Mouse (Mus musculus) kidney, postnatal 4 days (tissue): ENCODE measurements around the gene Gm10128.
A peak's percentile ranks its signal among the peaks of the same experiment; 100 is the strongest.
"Not testable (repeated sequence)": the region's sequence is repeated elsewhere in the genome, so short reads cannot be mapped to it uniquely, and the experiment has no call there.

ENCODE experiments used
- DNase-seq, 2 experiments: peaks; one replicate each; pipeline ENCODE4 v3.0.0; 2021; ENCODE audit warnings: mixed read lengths in 2 of 2

The Gm10128 gene

DNA sequence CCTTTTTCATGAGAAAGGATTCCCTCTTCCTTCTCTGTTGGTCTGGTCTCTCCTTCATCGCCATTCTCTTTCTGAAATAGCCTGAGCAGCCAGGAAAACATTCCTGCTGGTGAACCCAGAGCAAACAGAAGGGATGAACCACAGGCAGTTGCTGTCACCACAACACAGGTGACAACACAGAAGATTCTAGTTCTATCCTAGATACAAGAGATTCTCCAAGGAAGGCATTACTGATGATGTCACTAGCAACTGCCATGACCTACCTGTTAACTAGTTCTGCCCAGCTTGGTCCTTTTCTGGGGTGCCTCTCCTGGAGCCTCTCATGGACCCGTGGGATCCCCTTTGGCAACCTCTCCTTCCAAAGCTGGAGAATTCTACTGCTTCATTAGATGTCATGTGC is at the start of gene Gm10128:
Gene Gm10128, minus strand, starts transcription at position 101 of the 400 bp plus-strand sequence.
- DNase-seq = not testable (repeated sequence)

DNA sequence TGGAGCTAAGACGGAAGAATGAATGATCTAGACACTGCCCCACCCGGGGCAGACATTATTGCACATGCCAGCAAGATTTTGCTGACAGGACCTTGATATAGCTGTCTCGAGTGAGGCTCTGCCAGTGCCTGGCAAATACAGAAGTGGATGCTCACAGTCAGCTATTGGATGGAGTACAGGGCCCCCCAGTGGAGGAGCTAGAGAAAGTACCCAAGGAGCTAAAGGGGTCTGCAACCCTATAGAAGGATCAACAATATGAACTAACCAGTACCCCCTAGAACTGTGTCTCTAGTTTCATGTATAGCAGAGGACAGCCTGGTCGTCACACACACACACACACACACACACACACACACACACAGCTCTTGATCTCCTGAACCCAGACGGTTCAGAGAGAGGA is 37.4 kb upstream of the Gm10128 start:
- DNase-seq = peak in 1 of 2 experiments; percentile 10

- DNase-seq = not testable (repeated sequence)
These were observed 18.7 kb upstream of the Gm10128 start for GRCm38 (mm10) chr14:7662491-7662890.

GRCm38 (mm10) chr14:7658101-7659074 is 14.6 kb upstream of the Gm10128 start:
- peak; percentile 4 to 32 for DNase-seq

GRCm38 (mm10) chr14:7657456-7657855 is 13.7 kb upstream of the Gm10128 start:
- DNase-seq = not testable (repeated sequence)

DNA sequence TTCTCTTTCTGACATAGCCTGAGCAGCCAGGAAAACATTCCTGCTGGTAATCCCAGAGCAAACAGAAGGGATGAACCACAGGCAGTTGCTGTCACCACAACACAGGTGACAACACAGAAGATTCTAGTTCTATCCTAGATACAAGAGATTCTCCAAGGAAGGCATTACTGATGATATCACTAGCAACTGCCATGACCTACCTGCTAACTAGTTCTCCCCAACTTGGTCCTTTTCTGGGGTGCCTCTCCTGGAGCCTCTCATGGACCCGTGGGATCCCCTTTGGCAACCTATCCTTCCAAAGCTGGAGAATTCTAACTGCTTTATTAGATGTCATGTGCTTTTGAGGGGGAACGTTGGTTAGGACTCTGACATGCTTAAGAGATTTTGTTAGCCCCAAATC is 48.3 kb downstream of the Gm10128 start, which contains the start of gene Gm10338:
Gene Gm10338, minus strand, starts transcription at position 101 of the 400 bp plus-strand sequence.
- DNase-seq = not testable (repeated sequence)
